ENCODE assay signal across 22 mouse cellular contexts in the genomic region with DNA sequence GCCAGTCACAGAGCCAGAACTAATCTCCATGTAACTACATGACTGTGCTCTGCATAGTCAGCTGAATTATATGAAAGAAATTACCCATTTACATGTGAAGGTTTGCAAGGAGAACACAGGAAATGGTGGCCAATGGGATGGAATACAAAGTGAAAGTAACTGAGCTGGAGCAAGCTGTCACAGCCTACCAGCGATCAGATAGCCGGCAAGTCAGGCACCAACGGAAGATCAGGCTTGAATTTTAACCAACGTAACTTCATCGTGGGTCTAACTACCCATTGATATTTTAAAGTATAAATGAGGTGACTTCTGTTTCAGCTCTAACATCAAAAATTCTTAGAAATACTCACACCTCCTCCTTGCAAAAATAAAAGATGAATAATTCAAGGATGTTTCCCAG.
A peak's percentile ranks its signal among the peaks of the same experiment; 100 is the strongest.
DNase-seq lines count a peak whose midpoint lies in the region; TF ChIP-seq lines count a peak whose summit lies in the region.
"Had no signal": no experiment of that assay in that cellular context is flagged by ENCODE, and none has a peak within 500 bp of the region (broad histone marks: within the 10 kb centered on the region; RNA-seq: fewer than 3 reads in every experiment).

No protein-coding gene starts in this region.

- no peaks in the 10 kb centered on the region for H3K79me2 ChIP-seq in MEL (ENCODE audit: control insufficient read depth, insufficient read depth, low read length, poor library complexity)

- intact Hi-C loops in gastrocnemius, adult 2 months (cut with DNase I) = no loop called here

- H3K4me3 ChIP-seq in gastrocnemius, adult 2 months = peak overlapping the region; percentile 4; the same call in 1 of the 2 replicates
- H3K4me3 ChIP-seq in MEL (ENCODE audit: control insufficient read depth in 1 of 2, insufficient read depth in 1 of 2, low read depth in 2 of 2, low read length in 2 of 2) = peak overlapping the region; percentile 78 to 93
- H3K4me3 ChIP-seq: embryonic facial prominence, embryonic 10.5 days; embryonic facial prominence, embryonic 13.5 days; erythroblast, embryonic 14.5 days; forebrain, embryonic 12.5 days; forebrain, embryonic 15.5 days; hindbrain, embryonic 12.5 days; hindbrain, embryonic 15.5 days had no signal

- TF ChIP-seq POLR2A in MEL (IDR thresholded peaks at IDR 0.05; ENCODE audit: control insufficient read depth in 1 of 2, insufficient read depth in 1 of 2, low read depth in 1 of 2, low read length in 2 of 2, poor library complexity in 1 of 2) = no peak

- H3K9ac ChIP-seq in MEL (ENCODE audit: control insufficient read depth, low read depth, low read length, poor library complexity, severe bottlenecking) = peak overlapping the region; percentile 57
- H3K9ac ChIP-seq: embryonic facial prominence, embryonic 13.5 days; forebrain, embryonic 12.5 days; forebrain, embryonic 15.5 days; hindbrain, embryonic 12.5 days; hindbrain, embryonic 15.5 days had no signal

- H3K27me3 ChIP-seq in MEL (ENCODE audit: control insufficient read depth in 1 of 2, insufficient read depth in 2 of 2, low read length in 2 of 2) = no peaks in the 10 kb centered on the region
- H3K27me3 ChIP-seq: embryonic facial prominence, embryonic 13.5 days; forebrain, embryonic 12.5 days; forebrain, embryonic 15.5 days; hindbrain, embryonic 12.5 days; hindbrain, embryonic 15.5 days had no signal

- H3K4me1 ChIP-seq in MEL (ENCODE audit: control insufficient read depth in 1 of 2, insufficient read depth in 2 of 2, low read length in 2 of 2) = no peaks in the 10 kb centered on the region; a peak in 1 of 4 replicates
- H3K4me1 ChIP-seq: embryonic facial prominence, embryonic 10.5 days; embryonic facial prominence, embryonic 13.5 days; forebrain, embryonic 12.5 days; forebrain, embryonic 15.5 days; hindbrain, embryonic 12.5 days; hindbrain, embryonic 15.5 days had no signal

- no peak for TF ChIP-seq EP300 in MEL (IDR thresholded peaks at IDR 0.05; ENCODE audit: low read depth in 1 of 2, low read length in 2 of 2)

- no peak for TF ChIP-seq RAD21 in MEL (IDR thresholded peaks at IDR 0.05; ENCODE audit: low read depth, low read length)

- H3K27ac ChIP-seq in gastrocnemius, adult 2 months = no peak overlapping the region
- no peak overlapping the region for H3K27ac ChIP-seq in MEL (ENCODE audit: control insufficient read depth, low read depth, low read length)
- H3K27ac ChIP-seq: embryonic facial prominence, embryonic 10.5 days; embryonic facial prominence, embryonic 13.5 days; forebrain, embryonic 12.5 days; forebrain, embryonic 15.5 days; hindbrain, embryonic 12.5 days; hindbrain, embryonic 15.5 days had no signal

- no peak for DNase-seq in gastrocnemius, adult 2 months
- DNase-seq in gastrocnemius, adult 18-20 months (ENCODE audit: low spot score) = no peak
- peak; percentile 19 for DNase-seq in 3134 (ENCODE audit: extremely low read depth, insufficient read length, low spot score)
- peak; percentile 78 for DNase-seq in MEL (ENCODE audit: low read depth, low spot score)
- no peak for DNase-seq in T-cell, adult 2 months (ENCODE audit: low spot score)
- no peak for DNase-seq in retina, embryonic 14.5 days (ENCODE audit: low spot score)
- DNase-seq: adrenal gland, adult 8-10 months; adrenal gland, postnatal 25 days; cerebellum, adult 11-12 months; cerebellum, adult 8-10 months; cerebellum, postnatal 10 days; cerebellum, postnatal 36 days; embryo, embryonic 11 days; gastrocnemius, postnatal 14 days; heart, adult 11 months had no signal

- TF ChIP-seq CTCF in gastrocnemius, adult 2 months (IDR thresholded peaks at IDR 0.05) = no peak
- TF ChIP-seq CTCF in MEL (IDR thresholded peaks at IDR 0.05 in 2 of 3, conservative IDR thresholded peaks at IDR 0.05 in 1 of 3; ENCODE audit: control insufficient read depth in 1 of 3, insufficient read depth in 1 of 3, low read depth in 2 of 3, low read length in 3 of 3, poor library complexity in 1 of 3, severe bottlenecking in 1 of 3) = no peak

- peaks cover 0 to 2% of the 10 kb centered on the region in 2 experiments; a peak in 1 of 4 replicates for H3K36me3 ChIP-seq in MEL (ENCODE audit: control insufficient read depth in 1 of 2, insufficient read depth in 2 of 2, low read length in 2 of 2)
- H3K36me3 ChIP-seq: embryonic facial prominence, embryonic 10.5 days; embryonic facial prominence, embryonic 13.5 days; forebrain, embryonic 12.5 days; forebrain, embryonic 15.5 days; hindbrain, embryonic 12.5 days; hindbrain, embryonic 15.5 days had no signal

- no peaks in the 10 kb centered on the region for H3K9me3 ChIP-seq in MEL (replicated peaks; ENCODE audit: insufficient read depth, low read length)
- H3K9me3 ChIP-seq: embryonic facial prominence, embryonic 10.5 days; embryonic facial prominence, embryonic 13.5 days; forebrain, embryonic 12.5 days; forebrain, embryonic 15.5 days; hindbrain, embryonic 12.5 days; hindbrain, embryonic 15.5 days had no signal

TF ChIP-seq in MEL, 35 proteins besides CTCF, POLR2A, EP300 and RAD21:
- TF ChIP-seq USF2 (IDR thresholded peaks at IDR 0.05; ENCODE audit: borderline replicate concordance in 1 of 2, insufficient read depth in 1 of 2, low read depth in 1 of 2, low read length in 2 of 2) (no peak), ZNF384 (IDR thresholded peaks at IDR 0.05; ENCODE audit: low read depth, low read length) (no peak), TCF12 (IDR thresholded peaks at IDR 0.05; ENCODE audit: low read depth, low read length) (no peak), NRF1 (IDR thresholded peaks at IDR 0.05; ENCODE audit: insufficient read depth, low read depth, low read length, poor library complexity, severe bottlenecking) (no peak), NELFE (IDR thresholded peaks at IDR 0.05; ENCODE audit: low read depth, low read length) (no peak), MAFK (IDR thresholded peaks at IDR 0.05; ENCODE audit: borderline replicate concordance, low read depth, low read length) (no peak), E2F4 (IDR thresholded peaks at IDR 0.05; ENCODE audit: borderline replicate concordance, low read depth, low read length) (no peak), KAT2A (conservative IDR thresholded peaks at IDR 0.05; ENCODE audit: low read depth, low read length) (no peak), ETS1 (IDR thresholded peaks at IDR 0.05; ENCODE audit: low read depth, low read length) (0 out of 2 replicates have a peak, but pooled peaks have one; percentile 19), BHLHE40 (IDR thresholded peaks at IDR 0.05; ENCODE audit: borderline replicate concordance, low read depth, low read length) (no peak), CHD2 (IDR thresholded peaks at IDR 0.05; ENCODE audit: low read length) (no peak), ZC3H11A (IDR thresholded peaks at IDR 0.05; ENCODE audit: low read depth, low read length) (no peak), ELF1 (IDR thresholded peaks at IDR 0.05; ENCODE audit: low read depth, low read length) (no peak), RCOR1 (IDR thresholded peaks at IDR 0.05; ENCODE audit: low read depth, low read length) (no peak), JUND (IDR thresholded peaks at IDR 0.05; ENCODE audit: low read depth, low read length) (no peak), SIN3A (IDR thresholded peaks at IDR 0.05; ENCODE audit: low read length) (peak; percentile 33; the same call in 1 of the 2 replicates), GABPA (IDR thresholded peaks at IDR 0.05; ENCODE audit: low read depth, low read length) (no peak), MAX (IDR thresholded peaks at IDR 0.05; ENCODE audit: low read length) (no peak), ZKSCAN1 (IDR thresholded peaks at IDR 0.05; ENCODE audit: low read depth, low read length) (no peak), UBTF (IDR thresholded peaks at IDR 0.05; ENCODE audit: borderline replicate concordance, insufficient read depth, low read depth, low read length) (no peak), ZMIZ1 (IDR thresholded peaks at IDR 0.05; ENCODE audit: low read depth, low read length) (no peak), MXI1 (IDR thresholded peaks at IDR 0.05; ENCODE audit: low read depth, low read length) (peak; percentile 60; the same call in 1 of the 2 replicates), MEF2A (IDR thresholded peaks at IDR 0.05; ENCODE audit: extremely low read depth, insufficient replicate concordance, low read depth, low read length, poor library complexity, severe bottlenecking) (no peak), GATA1 (IDR thresholded peaks at IDR 0.05; ENCODE audit: low read depth, low read length) (peak; percentile 78), SMC3 (IDR thresholded peaks at IDR 0.05; ENCODE audit: low read depth, low read length) (no peak), TBP (IDR thresholded peaks at IDR 0.05; ENCODE audit: low read depth, low read length) (0 out of 2 replicates have a peak, but pooled peaks have one; percentile 27), MAZ (IDR thresholded peaks at IDR 0.05; ENCODE audit: low read depth, low read length) (no peak), HCFC1 (IDR thresholded peaks at IDR 0.05; ENCODE audit: low read depth, low read length) (no peak)

Comparison
In these comparisons a context has a peak if more than half of its experiments do, and no peak if none do; other contexts are left out.
1. DNase-seq: peak in 3134 (single experiment) and MEL (single experiment); none in gastrocnemius, adult 2 months (single experiment), gastrocnemius, adult 18-20 months (single experiment), T-cell, adult 2 months (single experiment) and retina, embryonic 14.5 days (single experiment).